Mouse (Mus musculus) embryonic facial prominence, embryonic 11.5 days (tissue): Measurements from ENCODE around the gene Tet2. TPM values are rescaled to one million over a fixed set of nuclear protein-coding genes. Genes with fewer than 3 reads are reported as not detected.
A peak's percentile ranks its signal among the peaks of the same experiment; 100 is the strongest.

Source experiments
- ATAC-seq: fragments of 200-750 bp; cut with Nextera tagmentation; replicated peaks from 2 replicates; pipeline ENCODE4 v1.8.0; 2017; ENCODE audit warnings: low read depth; ENCODE audit not compliant: insufficient number of reproducible peaks, low FRiP score, low TSS enrichment
- DNase-seq: peaks from one replicate; pipeline ENCODE4 v3.0.0-alpha.2; 2015; ENCODE audit warnings: low spot score
- H3K27ac ChIP-seq: fragments of 300-500 bp; sonication (generic); replicated peaks from 2 replicates; pipeline ENCODE4 v1.5.1; 2014; ENCODE audit warnings: mild to moderate bottlenecking, low read depth, low read length, control low read depth
- H3K27me3 ChIP-seq: fragments of 300-500 bp; sonication (generic); 2 replicates; pipeline ENCODE4 v1.6.1; 2014; ENCODE audit warnings: mild to moderate bottlenecking, low read length, moderate library complexity, mixed read lengths; ENCODE audit not compliant: control insufficient read depth, insufficient read depth
- H3K36me3 ChIP-seq: fragments of 300-500 bp; sonication (generic); replicated peaks from 2 replicates; pipeline ENCODE4 v1.6.1; 2014; ENCODE audit warnings: low read depth, mild to moderate bottlenecking, low read length, moderate library complexity, mixed read lengths; ENCODE audit not compliant: control insufficient read depth, insufficient read depth
- H3K4me1 ChIP-seq: fragments of 300-500 bp; sonication (generic); 2 replicates; pipeline ENCODE4 v1.6.1; 2014; ENCODE audit warnings: low read length, mixed read lengths; ENCODE audit not compliant: control insufficient read depth, insufficient read depth
- H3K4me2 ChIP-seq: fragments of 300-500 bp; sonication (generic); 2 replicates; pipeline ENCODE4 v1.6.1; 2014; ENCODE audit warnings: low read depth, mild to moderate bottlenecking, control low read depth, low read length, moderate library complexity
- H3K4me3 ChIP-seq: fragments of 300-500 bp; sonication (generic); 2 replicates; pipeline ENCODE4 v1.5.1; 2014; ENCODE audit warnings: low read depth, low read length, control low read depth
- H3K9ac ChIP-seq: fragments of 300-500 bp; sonication (generic); replicated peaks from 2 replicates; pipeline ENCODE4 v1.6.1; 2014; ENCODE audit warnings: mild to moderate bottlenecking, control low read depth, low read length
- H3K9me3 ChIP-seq: fragments of 300-500 bp; sonication (generic); replicated peaks from 2 replicates; pipeline ENCODE4 v1.6.1; 2016; ENCODE audit warnings: mild to moderate bottlenecking, low read length, inconsistent platforms, mixed read lengths; ENCODE audit not compliant: control insufficient read depth
- WGBS: fragments of 180-500 bp; shearing (Covaris S2); extraction: QIAGEN DNeasy Blood & Tissue Kit; methylation state at CpG from one replicate; pipeline ENCODE4 v1.1.7; 2014; 5-methylcytosine and 5-hydroxymethylcytosine counted together
- polyA plus RNA-seq: library from polyadenylated mRNA; unstranded; fragments of >200 nt; fragmentation: Nextera tagmentation; extraction: Ambion mirVana; gene quantifications from 2 replicates; pipeline ENCODE4 v1.2.1, GENCODE M21; 2014

The Tet2 gene
- polyA plus RNA-seq, 1 experiment from 2014 or later: 11.6 TPM

DNA sequence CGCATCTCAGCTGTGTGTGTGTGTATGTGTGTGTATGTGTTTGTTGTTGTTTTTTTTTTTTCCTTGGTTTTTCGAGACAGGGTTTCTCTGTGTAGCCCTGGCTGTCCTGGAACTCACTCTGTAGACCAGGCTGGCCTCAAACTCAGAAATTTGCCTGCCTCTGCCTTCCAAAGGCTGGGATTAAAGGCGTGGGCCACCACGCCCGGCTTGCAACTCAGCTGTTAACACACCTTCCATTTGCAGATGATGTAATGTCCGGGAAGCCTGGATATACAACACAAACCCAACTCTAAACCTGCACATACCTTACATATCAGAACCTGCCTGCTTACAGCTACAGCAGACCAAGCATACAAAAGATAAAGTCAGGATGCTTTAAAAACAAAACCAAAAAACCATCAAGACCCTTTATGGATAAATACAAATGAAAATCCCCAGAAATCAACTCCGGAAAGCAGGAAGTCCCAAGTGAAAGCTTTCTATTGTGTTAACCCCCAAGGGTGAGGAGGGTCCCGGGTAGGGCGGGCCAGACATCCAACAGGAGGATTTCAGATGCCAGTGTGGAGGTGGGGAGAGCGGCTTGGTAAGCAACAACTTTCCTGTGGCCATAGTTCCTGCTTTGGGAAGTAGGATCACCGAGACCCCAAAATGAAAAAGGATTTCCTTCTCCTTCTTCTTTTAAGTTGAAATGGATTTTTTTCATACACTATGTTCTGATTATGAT, 11.5 kb downstream of the Tet2 start:
- H3K9me3 ChIP-seq: no peaks in the 10 kb centered on the region
- DNase-seq (peak; percentile 17), ATAC-seq (no peak)
- H3K4me2 ChIP-seq: no peak overlapping the region
- no peaks in the 10 kb centered on the region for H3K4me1 ChIP-seq
- H3K9ac ChIP-seq: no peak overlapping the region
- H3K27me3 ChIP-seq: no peaks in the 10 kb centered on the region
- no peaks in the 10 kb centered on the region for H3K36me3 ChIP-seq
- no peak overlapping the region for H3K27ac ChIP-seq
- WGBS: 50% methylated on average over 11 of the region's 11 CpGs
- no peak overlapping the region for H3K4me3 ChIP-seq

DNA sequence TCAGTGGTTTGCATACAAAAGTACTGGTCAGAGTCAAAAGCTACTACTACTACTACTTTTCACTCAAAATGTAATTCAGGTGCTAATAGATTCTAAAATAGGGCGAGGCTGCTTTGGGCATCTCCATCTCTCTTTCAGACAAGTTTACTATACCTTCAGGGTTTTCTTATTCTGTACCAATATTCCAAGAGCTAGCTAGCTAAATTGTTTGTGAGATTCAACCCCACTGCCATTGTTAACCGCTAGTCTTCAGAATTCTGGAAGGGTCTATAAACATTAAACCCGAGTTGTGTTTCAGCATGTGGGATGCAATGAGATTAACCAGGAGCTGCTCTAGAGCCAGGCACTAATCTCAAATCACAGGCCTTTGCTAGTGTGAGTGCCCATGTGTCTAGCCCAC, 12.1 kb downstream of the Tet2 start:
- no peak for DNase-seq
- Histone ChIP-seq H3K9ac (no peak overlapping the region), H3K9me3 (no peaks in the 10 kb centered on the region)

DNA sequence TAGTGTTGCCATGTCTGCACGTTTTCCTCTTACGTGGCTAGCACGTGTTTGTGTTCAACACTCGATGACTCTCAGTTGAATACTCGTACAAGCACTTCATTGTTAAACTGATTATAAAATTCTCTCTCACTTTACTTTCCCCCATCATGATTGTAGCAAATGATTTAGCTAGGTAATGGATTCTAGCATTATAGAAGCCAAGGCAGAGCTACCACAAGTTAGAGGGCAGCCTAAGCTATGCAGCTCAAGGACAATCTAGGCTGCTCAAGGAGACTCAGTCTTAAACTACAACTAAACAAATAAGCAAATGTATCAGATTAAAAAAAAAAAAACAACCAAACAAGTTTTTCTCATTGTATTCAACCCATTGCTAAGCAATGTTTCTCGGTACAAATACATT, 12.7 kb downstream of the Tet2 start:
- DNase-seq (no peak), ATAC-seq (no peak)
- no peak overlapping the region for H3K9ac ChIP-seq
- H3K4me1 ChIP-seq: no peaks in the 10 kb centered on the region
- no peaks in the 10 kb centered on the region for H3K9me3 ChIP-seq
- no peak overlapping the region for H3K27ac ChIP-seq
- no peak overlapping the region for H3K4me3 ChIP-seq
- no peaks in the 10 kb centered on the region for H3K27me3 ChIP-seq
- no peaks in the 10 kb centered on the region for H3K36me3 ChIP-seq
- WGBS: 77% methylated on average over 6 of the region's 6 CpGs
- no peak overlapping the region for H3K4me2 ChIP-seq

More for the DNA sequence above, 12.1 kb downstream of the Tet2 start:
- Histone ChIP-seq H3K4me3 (no peak overlapping the region), H3K27ac (no peak overlapping the region), H3K27me3 (no peaks in the 10 kb centered on the region), H3K4me2 (no peak overlapping the region), H3K4me1 (no peaks in the 10 kb centered on the region), H3K36me3 (no peaks in the 10 kb centered on the region)
- WGBS: 66% methylated on average over 3 of the region's 3 CpGs
- ATAC-seq: no peak

DNA sequence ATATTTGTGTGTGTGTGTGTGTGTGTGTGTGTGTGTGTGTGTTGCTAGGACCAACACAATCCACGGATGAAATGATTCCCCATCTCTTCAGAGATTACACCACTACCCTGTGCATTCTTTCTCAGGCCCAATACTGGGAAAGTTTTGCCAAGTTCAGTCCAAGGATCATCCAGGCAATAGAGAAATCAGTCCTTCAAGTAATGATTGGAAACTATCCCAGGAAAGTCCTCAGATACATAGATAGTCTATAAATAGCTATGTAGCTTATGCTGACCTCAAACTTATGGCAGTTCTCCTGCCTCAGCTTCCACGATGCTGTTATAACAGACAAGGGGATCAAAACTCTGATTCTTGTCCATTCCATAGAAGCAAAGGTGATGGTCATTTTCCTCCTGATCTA, 13.8 kb downstream of the Tet2 start:
- Histone ChIP-seq H3K4me3 (no peak overlapping the region), H3K36me3 (no peaks in the 10 kb centered on the region), H3K4me1 (no peaks in the 10 kb centered on the region), H3K9me3 (no peaks in the 10 kb centered on the region), H3K27ac (no peak overlapping the region), H3K4me2 (no peak overlapping the region), H3K27me3 (no peaks in the 10 kb centered on the region), H3K9ac (no peak overlapping the region)
- ATAC-seq: no peak
- WGBS: 92% methylated on average over 2 of the region's 2 CpGs
- no peak for DNase-seq

DNA sequence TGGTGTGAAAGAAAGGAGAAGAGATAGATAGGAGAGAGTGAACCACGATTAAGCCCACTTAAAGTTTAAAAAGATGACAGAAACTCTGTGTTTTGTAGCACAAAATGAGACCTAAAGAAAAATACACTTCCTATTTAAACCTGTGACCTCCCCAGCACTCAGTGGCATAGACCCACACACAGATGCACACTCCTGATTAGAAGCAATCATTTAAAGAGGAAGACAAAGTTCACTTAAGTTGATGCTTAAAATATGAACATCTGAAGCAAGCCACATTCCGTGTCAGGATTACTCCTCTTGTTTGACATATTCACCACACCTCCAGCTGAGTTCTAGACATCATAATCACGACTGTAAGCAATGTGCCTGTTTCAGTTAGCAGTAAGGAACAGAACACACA, 14.3 kb downstream of the Tet2 start:
- Histone ChIP-seq H3K9ac (no peak overlapping the region), H3K36me3 (no peaks in the 10 kb centered on the region), H3K4me2 (no peak overlapping the region), H3K4me1 (no peaks in the 10 kb centered on the region), H3K27ac (no peak overlapping the region), H3K4me3 (no peak overlapping the region), H3K27me3 (no peaks in the 10 kb centered on the region), H3K9me3 (no peaks in the 10 kb centered on the region)
- DNase-seq (no peak), ATAC-seq (no peak)
- 66% methylated on average over 3 of the region's 3 CpGs for WGBS

DNA sequence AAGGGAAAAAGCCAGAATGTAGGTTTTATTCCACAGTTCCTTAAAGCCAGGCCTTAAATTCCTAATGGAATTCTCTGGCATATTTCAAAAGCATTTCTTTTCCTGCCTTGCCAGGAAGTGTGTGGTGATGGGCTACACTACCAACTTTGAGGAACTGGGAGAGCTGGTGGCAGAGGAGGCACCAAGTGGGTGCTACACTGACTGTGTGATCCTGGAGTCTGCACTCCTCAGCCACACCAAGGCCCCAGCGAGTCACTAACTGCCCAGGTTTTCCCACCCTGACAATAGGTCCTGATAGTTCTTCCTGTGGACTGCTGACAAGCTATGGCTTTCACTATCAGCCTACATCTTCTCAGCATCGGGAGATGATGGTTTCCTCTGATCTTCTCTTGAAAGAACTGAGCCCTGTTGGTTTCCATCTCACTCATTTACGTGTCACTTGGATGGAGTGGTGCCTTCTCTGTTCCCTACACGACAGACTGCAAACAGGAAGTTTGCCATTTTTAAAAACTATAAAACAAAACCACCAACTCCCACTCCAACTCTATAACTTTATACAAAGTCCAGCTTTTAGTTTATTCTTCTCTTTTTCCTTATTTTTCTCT, 18.7 kb downstream of the Tet2 start:
- no peak for ATAC-seq
- Histone ChIP-seq H3K4me3 (no peak overlapping the region), H3K36me3 (no peaks in the 10 kb centered on the region), H3K4me2 (no peak overlapping the region), H3K4me1 (no peaks in the 10 kb centered on the region), H3K27me3 (no peaks in the 10 kb centered on the region), H3K9me3 (no peaks in the 10 kb centered on the region), H3K27ac (no peak overlapping the region), H3K9ac (no peak overlapping the region)
- 86% methylated on average over 4 of the region's 4 CpGs for WGBS
- DNase-seq: no peak

DNA sequence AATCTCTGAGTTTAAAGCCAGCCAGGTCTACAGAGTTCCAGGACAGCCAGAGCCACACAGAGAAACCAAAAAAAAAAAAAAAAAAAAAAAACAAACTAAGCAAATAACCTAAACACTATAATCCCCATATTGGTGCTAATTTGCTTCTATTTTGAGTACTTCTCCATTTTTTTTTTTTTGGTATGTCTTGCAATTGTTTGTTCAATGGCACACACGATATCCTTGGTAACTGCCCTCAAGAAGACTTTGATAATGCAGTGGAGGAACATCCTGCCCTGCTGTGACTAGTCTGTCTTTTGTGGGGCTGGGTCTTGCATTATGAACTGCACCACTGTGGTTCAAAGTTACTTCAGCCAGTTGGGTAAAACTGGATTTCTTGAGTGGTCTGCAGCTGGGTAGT, 19.4 kb downstream of the Tet2 start:
- H3K27ac ChIP-seq: no peak overlapping the region

DNA sequence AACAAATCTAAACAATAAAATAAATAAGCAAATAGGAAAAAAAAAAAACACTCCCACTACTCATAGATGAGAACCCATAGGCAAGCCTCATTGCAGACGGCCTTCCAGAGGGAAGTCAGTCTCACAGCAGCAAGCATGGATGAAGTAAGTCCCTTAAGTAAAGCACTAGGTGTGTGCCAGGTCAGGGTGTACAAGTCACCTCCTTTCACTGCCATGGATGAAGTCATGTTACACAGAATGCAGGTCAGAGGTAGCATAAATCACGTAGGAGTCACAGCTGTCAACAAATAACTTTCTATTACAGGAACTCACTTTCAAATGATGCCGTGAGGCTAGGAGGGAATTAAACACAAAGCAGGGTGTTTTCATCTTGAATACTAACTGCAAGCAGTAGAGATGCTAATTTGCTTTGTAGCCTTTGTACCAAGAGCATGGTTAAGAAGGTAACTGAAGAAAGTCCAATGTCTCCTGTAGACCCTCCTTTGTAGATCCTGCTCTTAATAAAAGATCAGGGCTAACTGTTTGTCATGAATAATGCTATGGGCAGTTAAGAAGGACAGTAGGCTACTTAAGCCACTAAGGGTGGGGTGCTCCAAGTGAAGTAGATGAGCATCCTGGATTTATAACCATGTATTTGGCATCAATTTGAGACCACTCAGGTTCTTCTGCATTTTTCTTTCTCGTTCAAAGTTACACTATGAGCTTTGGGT, 20.4 kb downstream of the Tet2 start:
- H3K9ac ChIP-seq: no peak overlapping the region
- 86% methylated on average over 4 of the region's 4 CpGs for WGBS
- H3K27me3 ChIP-seq: no peaks in the 10 kb centered on the region
- no peak for ATAC-seq
- H3K36me3 ChIP-seq: no peaks in the 10 kb centered on the region
- no peak for DNase-seq
- H3K4me2 ChIP-seq: no peak overlapping the region
- H3K27ac ChIP-seq: no peak overlapping the region
- no peaks in the 10 kb centered on the region for H3K4me1 ChIP-seq
- no peak overlapping the region for H3K4me3 ChIP-seq
- no peaks in the 10 kb centered on the region for H3K9me3 ChIP-seq

More for the DNA sequence above, 19.4 kb downstream of the Tet2 start:
- H3K36me3 ChIP-seq: no peaks in the 10 kb centered on the region
- no peaks in the 10 kb centered on the region for H3K4me1 ChIP-seq
- ATAC-seq (no peak), DNase-seq (no peak)
- H3K4me2 ChIP-seq: no peak overlapping the region
- no peaks in the 10 kb centered on the region for H3K9me3 ChIP-seq
- no peak overlapping the region for H3K9ac ChIP-seq
- no peak overlapping the region for H3K4me3 ChIP-seq
- H3K27me3 ChIP-seq: no peaks in the 10 kb centered on the region
- WGBS: 93% methylated on average over 1 of the region's 1 CpGs
